Mouse (Mus musculus): ENCODE results near the gene Gm48552.

- TF ChIP-seq POLR2A (IDR thresholded peaks at IDR 0.05; ENCODE audit: extremely low read depth, insufficient read depth, low read length) (no peak), CTCF (IDR thresholded peaks at IDR 0.05; ENCODE audit: extremely low read depth, insufficient read depth, low read length) (no peak)
Observed at GRCm38 (mm10) chr10:81363436-81364346, 25.1 kb upstream of the Gm48552 start.

Measured in cortical plate, adult 2 months (tissue).